Mouse (Mus musculus) right cerebral cortex, postnatal 36 days (tissue): ENCODE measurements around the gene Pef1.

Experiments
- DNase-seq, 2 experiments: peaks; one replicate each; pipeline ENCODE4 v3.0.0; 2022; ENCODE audit warnings: low spot score in 2 of 2, mixed read lengths in 1 of 2

Gene Pef1

DNA sequence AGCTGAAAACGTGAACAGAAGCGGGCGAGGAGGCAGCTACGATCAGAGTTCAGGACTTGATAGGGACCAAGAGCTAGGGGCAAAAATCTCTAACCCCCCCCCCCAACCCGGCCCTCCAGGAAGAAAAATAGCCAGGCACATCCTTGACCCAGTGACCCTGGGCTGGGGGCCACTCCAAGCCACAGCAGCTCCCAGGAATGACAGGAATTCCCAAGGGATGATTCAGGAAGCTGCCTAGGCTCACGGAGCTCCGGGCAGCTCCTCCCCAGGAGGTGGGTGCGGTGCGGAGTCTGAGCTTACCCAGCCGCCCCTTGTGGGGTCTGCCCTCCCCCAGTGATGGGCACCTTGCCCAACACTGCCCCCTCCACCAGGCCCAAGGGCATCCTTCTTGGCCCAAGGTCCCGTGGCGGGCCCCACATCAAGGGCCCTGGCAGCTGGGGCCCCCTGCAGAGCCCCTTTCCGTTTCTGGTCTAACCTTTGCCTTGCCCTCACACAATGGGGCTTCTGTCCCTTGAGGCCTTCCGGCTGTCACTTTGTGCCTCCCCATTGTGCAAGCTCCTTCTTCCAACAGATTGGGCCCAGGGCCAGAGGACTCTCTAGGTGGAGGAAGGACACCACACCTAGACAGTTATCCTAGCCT is 72.8 kb downstream of the Pef1 start, which contains the start of gene Tinagl1:
TSS of gene Tinagl1 (minus strand) at position 51 of the 640 bp plus-strand sequence.
- no peak for DNase-seq

DNA sequence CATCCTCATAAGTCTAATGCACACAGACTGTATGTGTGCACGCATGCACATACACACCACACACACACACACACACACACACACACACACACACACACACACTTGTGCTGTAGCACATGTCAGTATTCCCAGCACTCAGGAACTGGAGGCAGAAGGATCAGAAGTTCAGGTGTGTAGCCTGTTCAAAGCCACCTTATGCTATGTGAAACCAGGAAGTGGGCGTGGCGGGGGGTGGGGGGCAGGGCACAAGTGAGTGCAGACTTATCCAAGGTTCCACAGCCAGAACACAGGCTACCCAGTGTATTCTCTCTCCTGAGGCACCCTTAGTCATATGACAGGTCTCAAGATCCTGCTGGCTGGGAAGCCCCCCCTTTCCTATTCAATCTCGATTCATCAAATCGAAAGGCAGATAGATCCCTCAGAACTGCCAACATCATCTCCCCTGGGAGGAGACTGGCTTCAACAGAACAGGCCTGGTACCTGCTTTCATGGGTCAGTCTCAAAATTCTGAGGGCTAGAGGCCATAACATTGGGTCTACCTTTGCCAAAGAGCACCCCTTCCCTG is 73.9 kb downstream of the Pef1 start:
- DNase-seq, result no peak

DNA sequence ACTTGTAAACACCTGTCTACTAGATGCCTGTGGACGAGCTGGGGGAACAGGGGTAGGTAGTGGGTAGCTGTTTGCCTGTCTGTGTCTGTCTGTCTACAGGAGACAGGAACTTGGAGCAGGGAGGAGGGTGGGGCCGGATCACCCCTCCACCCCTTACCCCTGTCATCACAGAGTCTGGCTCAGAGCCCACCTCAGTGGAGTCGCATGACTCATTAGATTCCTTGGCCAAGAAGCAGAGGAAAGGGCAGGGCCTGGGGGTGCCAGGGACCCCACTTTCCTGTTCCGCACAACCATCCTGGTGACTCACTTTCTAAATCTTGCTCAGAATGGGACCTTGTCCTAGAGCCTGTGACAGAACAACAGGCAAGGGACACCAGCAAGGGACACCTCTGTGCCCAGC is 74.7 kb downstream of the Pef1 start:
- DNase-seq, result no peak

DNA sequence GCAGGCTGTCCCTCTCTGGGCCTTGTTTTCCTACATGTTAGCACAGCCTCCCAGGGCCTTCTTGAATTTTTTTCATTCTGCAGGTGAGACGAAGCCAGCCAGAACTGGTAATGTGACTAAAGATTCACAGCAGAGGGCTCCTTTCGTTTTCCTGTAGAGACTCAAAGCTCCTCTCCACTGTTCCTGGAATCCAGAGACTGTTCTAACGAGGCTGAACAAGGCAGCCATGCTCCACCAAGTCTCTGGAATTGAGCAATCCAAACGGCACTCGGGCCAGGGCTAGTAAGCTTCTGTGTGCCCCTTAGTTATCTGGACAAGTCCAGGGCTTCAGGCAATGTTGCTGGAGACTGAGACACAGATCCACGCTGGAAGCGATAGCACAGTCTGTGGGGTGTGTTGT is 75.2 kb downstream of the Pef1 start:
- no peak for DNase-seq
